In genomic region chr7:130645994-130646761, GRCm38 (mm10) we compare ENCODE assay signal across 8 mouse cellular contexts.
A peak's percentile ranks its signal among the peaks of the same experiment; 100 is the strongest.
DNase-seq lines count a peak whose midpoint lies in the region; ATAC-seq and TF ChIP-seq lines count a peak whose summit lies in the region.

No protein-coding gene starts in this region.

- H3K4me1 ChIP-seq in cerebellum, adult 2 months (ENCODE audit: control insufficient read depth, insufficient read depth, low read length) = no peaks in the 10 kb centered on the region
- peaks cover 1% of the 10 kb centered on the region; the same call in 1 of the 2 replicates for H3K4me1 ChIP-seq in bone marrow, adult 2 months (ENCODE audit: control insufficient read depth, insufficient read depth, low read length)
- H3K4me1 ChIP-seq in hindbrain, embryonic 16.5 days (ENCODE audit: control insufficient read depth, insufficient read depth, low read depth, low read length) = peaks cover 17% of the 10 kb centered on the region
- H3K4me1 ChIP-seq in liver, embryonic 13.5 days (replicated peaks) = peaks cover 28% of the 10 kb centered on the region

- H3K9me3 ChIP-seq in hindbrain, embryonic 16.5 days (ENCODE audit: control insufficient read depth, low read length) = no peaks in the 10 kb centered on the region
- no peaks in the 10 kb centered on the region for H3K9me3 ChIP-seq in liver, embryonic 13.5 days (replicated peaks)

- DNase-seq in cerebellum, adult 2 months = peak; percentile 23 to 36
- DNase-seq in gastrocnemius, adult 8-10 months (ENCODE audit: low spot score in 2 of 2) = peak; percentile 74 to 78
- DNase-seq in liver, embryonic 13.5 days = peak; percentile 48
- DNase-seq in natural killer cell, adult 2 months (ENCODE audit: low spot score in 2 of 2) = peak; percentile 24 to 25
- DNase-seq in thymus, adult 18-20 months = peak; percentile 39 to 47

- TF ChIP-seq POLR2A in cerebellum, adult 2 months (IDR thresholded peaks at IDR 0.05; ENCODE audit: borderline replicate concordance, insufficient read depth, low read length) = no peak
- TF ChIP-seq POLR2A in bone marrow, adult 2 months (IDR thresholded peaks at IDR 0.05; ENCODE audit: borderline replicate concordance, control insufficient read depth, low read depth, low read length) = no peak

- H3K9ac ChIP-seq in hindbrain, embryonic 16.5 days (ENCODE audit: low read depth, low read length) = peak overlapping the region; percentile 63
- peak overlapping the region; percentile 70 for H3K9ac ChIP-seq in liver, embryonic 13.5 days

- no peak for TF ChIP-seq CTCF in cerebellum, adult 2 months (IDR thresholded peaks at IDR 0.05; ENCODE audit: borderline replicate concordance, insufficient read depth, low read depth, low read length)
- TF ChIP-seq CTCF in bone marrow, adult 2 months (IDR thresholded peaks at IDR 0.05; ENCODE audit: control insufficient read depth, insufficient read depth, low read length) = no peak

- no peaks in the 10 kb centered on the region for H3K27me3 ChIP-seq in cerebellum, adult 2 months (ENCODE audit: control insufficient read depth, insufficient read depth, low read length)
- H3K27me3 ChIP-seq in hindbrain, embryonic 16.5 days (replicated peaks; ENCODE audit: control insufficient read depth, insufficient read depth, low read length) = peaks cover 4% of the 10 kb centered on the region; the same call in 1 of the 2 replicates
- H3K27me3 ChIP-seq in liver, embryonic 13.5 days = peaks cover 6% of the 10 kb centered on the region; the same call in 1 of the 2 replicates

- peak overlapping the region; percentile 43 for H3K4me3 ChIP-seq in cerebellum, adult 2 months (replicated peaks; ENCODE audit: insufficient read depth, low read depth, low read length)
- H3K4me3 ChIP-seq in bone marrow, adult 2 months (replicated peaks; ENCODE audit: control insufficient read depth, low read depth, low read length) = peak overlapping the region; percentile 76
- peak overlapping the region; percentile 53 for H3K4me3 ChIP-seq in hindbrain, embryonic 16.5 days (ENCODE audit: low read length)
- peak overlapping the region; percentile 62 for H3K4me3 ChIP-seq in liver, embryonic 13.5 days (replicated peaks)

- no peak for ATAC-seq in cerebellum, adult (ENCODE audit: insufficient number of reproducible peaks, low FRiP score, low TSS enrichment)
- peak; percentile 81 for ATAC-seq in hindbrain, embryonic 16.5 days
- ATAC-seq in liver, embryonic 13.5 days (ENCODE audit: low read depth) = peak; percentile 80

- under 1% methylated on average over 53 of the region's 55 CpGs for WGBS in cerebellum, adult 2 months
- WGBS in bone marrow, adult 2 months = under 1% methylated on average over 55 of the region's 55 CpGs
- under 1% methylated on average over 55 of the region's 55 CpGs for WGBS in hindbrain, embryonic 16.5 days
- WGBS in liver, embryonic 13.5 days (ENCODE audit: insufficient replicate concordance) = under 1% methylated on average over 52 of the region's 55 CpGs

- H3K4me2 ChIP-seq in hindbrain, embryonic 16.5 days (ENCODE audit: low read length) = peak overlapping the region; percentile 98
- peak overlapping the region; percentile 83 for H3K4me2 ChIP-seq in liver, embryonic 13.5 days

- H3K36me3 ChIP-seq in hindbrain, embryonic 16.5 days (ENCODE audit: control insufficient read depth, insufficient read depth, low read length) = no peaks in the 10 kb centered on the region
- H3K36me3 ChIP-seq in liver, embryonic 13.5 days = no peaks in the 10 kb centered on the region

- peak overlapping the region; percentile 3; the same call in 1 of the 2 replicates for H3K27ac ChIP-seq in cerebellum, adult 2 months (ENCODE audit: insufficient read depth, low read length)
- peak overlapping the region; percentile 48 for H3K27ac ChIP-seq in bone marrow, adult 2 months (ENCODE audit: control insufficient read depth, insufficient read depth, low read depth, low read length, poor library complexity)
- H3K27ac ChIP-seq in hindbrain, embryonic 16.5 days (ENCODE audit: low read depth, low read length) = peak overlapping the region; percentile 44; the same call in 1 of the 2 replicates
- peak overlapping the region; percentile 72 for H3K27ac ChIP-seq in liver, embryonic 13.5 days

Comparison
In these comparisons a context has a peak if more than half of its experiments do, and no peak if none do; other contexts are left out.
1. DNase-seq: peak in every context shown above with its lines; median percentile 76 in gastrocnemius, adult 8-10 months; 48 in liver, embryonic 13.5 days; 43 in thymus, adult 18-20 months; 30 in cerebellum, adult 2 months; 24 in natural killer cell, adult 2 months.
2. H3K27ac ChIP-seq: peak in every context shown above with its lines; median percentile 72 in liver, embryonic 13.5 days; 48 in bone marrow, adult 2 months; 44 in hindbrain, embryonic 16.5 days; 3 in cerebellum, adult 2 months.